Mouse (Mus musculus) E14TG2a.4 (cell line): ENCODE results near the gene Cntnap1.

ENCODE experiments used
- CTCF ChIP-seq: conservative IDR thresholded peaks from 2 replicates; pipeline ENCODE4 v1.5.1; 2014; ENCODE audit warnings: low read length
- NANOG ChIP-seq: IDR thresholded peaks from 2 replicates; pipeline ENCODE4 v1.6.1; 2014; ENCODE audit warnings: borderline replicate concordance, low read length, mixed read lengths
- POU5F1 ChIP-seq: IDR thresholded peaks from 2 replicates; pipeline ENCODE4 v1.6.1; 2014; ENCODE audit warnings: low read length, borderline replicate concordance

- TF ChIP-seq CTCF = no peak
- no peak for TF ChIP-seq NANOG
- TF ChIP-seq POU5F1 = no peak
Measured at GRCm38 (mm10) chr11:101168301-101168980, 1.9 kb upstream of the Cntnap1 start.
